Mouse (Mus musculus) lung, postnatal 0 days (tissue): ENCODE results near the gene Npnt.

ENCODE experiments used
- CTCF ChIP-seq: IDR thresholded peaks from 2 replicates; pipeline ENCODE4 v1.5.1; 2016; ENCODE audit warnings: antibody characterized with exemption, mild to moderate bottlenecking
- EP300 ChIP-seq: IDR thresholded peaks from 2 replicates; pipeline ENCODE4 v1.6.1; 2016; ENCODE audit warnings: antibody characterized with exemption, mild to moderate bottlenecking, control low read depth

DNA sequence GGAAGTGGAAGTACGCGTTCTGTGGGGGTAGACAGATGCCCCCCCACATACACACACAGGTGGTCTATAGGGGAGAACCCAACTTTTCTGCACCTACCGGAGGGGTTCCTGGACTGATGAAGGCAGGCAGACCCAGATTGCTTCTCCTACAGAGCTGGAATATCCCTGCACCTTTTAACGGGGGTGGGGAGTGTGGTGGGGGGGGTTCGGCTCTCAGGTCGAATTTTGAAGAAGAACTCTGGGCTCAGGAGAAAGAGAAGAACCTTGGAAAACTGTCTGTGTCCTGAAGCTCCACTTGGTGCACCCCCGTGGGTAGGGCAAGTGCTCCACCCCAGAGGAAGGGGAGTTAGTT is 414 bp upstream of the Npnt start:
- TF ChIP-seq CTCF (no peak), EP300 (no peak)
